Mouse (Mus musculus) hindbrain, postnatal 0 days (tissue): ENCODE results near the gene Gm11027. TPM values are rescaled to one million over a fixed set of nuclear protein-coding genes. Genes with fewer than 3 reads are reported as not detected.

Experiments
- ATAC-seq: fragments of 200-750 bp; cut with Nextera tagmentation; 2 replicates; pipeline ENCODE4 v1.8.0; 2017; ENCODE audit warnings: mild to moderate bottlenecking, moderate TSS enrichment, moderate library complexity
- DNase-seq: peaks from one replicate; pipeline ENCODE4 v3.0.0-alpha.2; 2015; ENCODE audit warnings: low spot score
- H3K27ac ChIP-seq: fragments of 300-500 bp; sonication (generic); 2 replicates; pipeline ENCODE4 v1.5.1; 2014; ENCODE audit warnings: mild to moderate bottlenecking
- H3K27me3 ChIP-seq: fragments of 300-500 bp; sonication (generic); 2 replicates; pipeline ENCODE4 v1.6.1; 2014; ENCODE audit warnings: low read length, mixed read lengths; ENCODE audit not compliant: insufficient read depth
- H3K36me3 ChIP-seq: fragments of 300-500 bp; sonication (generic); 2 replicates; pipeline ENCODE4 v1.6.1; 2014; ENCODE audit warnings: low read length, mixed read lengths; ENCODE audit not compliant: insufficient read depth
- H3K4me1 ChIP-seq: fragments of 300-500 bp; sonication (generic); 2 replicates; pipeline ENCODE4 v1.6.1; 2014; ENCODE audit warnings: antibody characterized with exemption, low read length, mixed read lengths; ENCODE audit not compliant: insufficient read depth
- H3K4me2 ChIP-seq: fragments of 300-500 bp; sonication (generic); 2 replicates; pipeline ENCODE4 v1.6.1; 2014; ENCODE audit warnings: low read depth, mild to moderate bottlenecking, low read length, moderate library complexity, mixed read lengths
- H3K4me3 ChIP-seq: fragments of 300-500 bp; sonication (generic); 2 replicates; pipeline ENCODE4 v1.5.1; 2014; ENCODE audit warnings: low read length
- H3K9ac ChIP-seq: fragments of 300-500 bp; sonication (generic); replicated peaks from 2 replicates; pipeline ENCODE4 v1.6.1; 2014; ENCODE audit warnings: mild to moderate bottlenecking, low read length, moderate library complexity, mixed read lengths
- H3K9me3 ChIP-seq: fragments of 300-500 bp; sonication (generic); 2 replicates; pipeline ENCODE4 v1.6.1; 2016; ENCODE audit warnings: low read length, mixed read lengths
- CTCF ChIP-seq: IDR thresholded peaks from 2 replicates; pipeline ENCODE4 v1.5.1; 2016; ENCODE audit warnings: antibody characterized with exemption, control low read depth, low read depth
- WGBS: fragments of 180-500 bp; shearing (Covaris S2); extraction: QIAGEN DNeasy Blood & Tissue Kit; methylation state at CpG from one replicate; pipeline ENCODE4 v1.1.7; 2014; 5-methylcytosine and 5-hydroxymethylcytosine counted together
- polyA plus RNA-seq: library from polyadenylated mRNA; unstranded; fragments of >200 nt; fragmentation: Nextera tagmentation; extraction: Ambion mirVana; gene quantifications from 2 replicates; pipeline ENCODE4 v1.2.1, GENCODE M21; 2015
- total RNA-seq: library from RNA; depleted of rRNA; stranded (reverse); fragments of >200 nt; gene quantifications from 2 replicates; pipeline ENCODE4 v1.2.3, GENCODE M21; 2014

Gene Gm11027
- total and polyA plus RNA-seq, 2 experiments from 2014 or later: not detected

- Histone ChIP-seq H3K27me3 (no peaks in the 10 kb centered on the region), H3K9ac (no peak overlapping the region), H3K4me2 (no peak overlapping the region), H3K9me3 (no peaks in the 10 kb centered on the region), H3K4me3 (no peak overlapping the region), H3K27ac (no peak overlapping the region), H3K36me3 (peaks cover 9% of the 10 kb centered on the region; the same call in 1 of the 2 replicates), H3K4me1 (no peaks in the 10 kb centered on the region)
- no peak for TF ChIP-seq CTCF
- DNase-seq (no peak), ATAC-seq (no peak)
These were observed 36.8 kb upstream of the Gm11027 start for GRCm38 (mm10) chr12:116238370-116238769.

GRCm38 (mm10) chr12:116238803-116239202 is 36.4 kb upstream of the Gm11027 start:
- H3K4me2 ChIP-seq: no peak overlapping the region
- TF ChIP-seq CTCF: no peak
- ATAC-seq: no peak
- H3K27me3 ChIP-seq: no peaks in the 10 kb centered on the region
- no peak overlapping the region for H3K27ac ChIP-seq
- peaks cover 9% of the 10 kb centered on the region; the same call in 1 of the 2 replicates for H3K36me3 ChIP-seq
- no peak overlapping the region for H3K9ac ChIP-seq
- H3K4me3 ChIP-seq: no peak overlapping the region
- WGBS: 70% methylated on average over 3 of the region's 3 CpGs
- DNase-seq: no peak
- H3K4me1 ChIP-seq: no peaks in the 10 kb centered on the region
- H3K9me3 ChIP-seq: no peaks in the 10 kb centered on the region

DNA sequence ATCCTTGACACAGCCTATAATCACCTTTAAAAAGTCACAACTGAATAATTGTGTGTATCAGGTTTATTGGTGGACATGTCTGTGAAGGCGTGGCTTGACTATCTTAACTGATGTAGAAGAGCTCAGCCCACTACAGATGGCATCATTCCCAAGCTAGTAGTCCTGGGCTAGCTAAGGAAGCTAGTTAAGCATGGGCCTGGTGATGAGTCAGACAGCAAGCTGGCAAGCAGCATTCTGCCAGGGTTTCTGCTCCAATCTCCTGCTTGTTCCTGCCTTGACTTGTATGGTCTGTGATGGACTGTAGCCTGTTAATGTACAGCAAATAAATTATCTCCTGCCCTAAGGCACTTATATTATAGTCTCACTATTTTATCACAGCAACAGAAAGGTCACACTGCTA is 30.6 kb upstream of the Gm11027 start:
- H3K27me3 ChIP-seq: no peaks in the 10 kb centered on the region
- WGBS: 81% methylated on average over 1 of the region's 1 CpGs
- TF ChIP-seq CTCF: no peak
- no peak overlapping the region for H3K4me2 ChIP-seq
- H3K36me3 ChIP-seq: peaks cover 28% of the 10 kb centered on the region
- DNase-seq (no peak), ATAC-seq (no peak)
- H3K9me3 ChIP-seq: no peaks in the 10 kb centered on the region
- H3K4me3 ChIP-seq: no peak overlapping the region
- H3K27ac ChIP-seq: no peak overlapping the region
- H3K9ac ChIP-seq: no peak overlapping the region
- H3K4me1 ChIP-seq: no peaks in the 10 kb centered on the region

DNA sequence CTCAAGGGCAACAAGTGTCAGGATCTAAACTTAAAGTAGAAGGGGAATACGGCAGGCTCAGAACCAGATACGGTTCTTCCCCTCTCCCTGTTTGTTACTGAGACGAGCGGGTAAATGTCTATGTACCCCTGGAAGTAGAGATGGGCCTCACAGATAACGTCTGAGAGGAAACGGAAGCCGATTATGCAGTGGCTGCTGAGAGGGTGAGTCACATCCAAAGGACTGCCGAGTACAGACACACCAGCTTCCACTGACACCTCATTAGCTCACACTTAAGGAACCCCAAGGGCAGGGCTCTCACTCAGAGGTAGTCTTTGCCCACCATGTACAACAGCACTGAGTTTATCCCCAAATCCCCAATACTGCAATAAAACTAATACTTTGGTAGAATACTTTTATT is 20.5 kb upstream of the Gm11027 start:
- H3K4me3 ChIP-seq: no peak overlapping the region
- DNase-seq (no peak), ATAC-seq (no peak)
- WGBS: 88% methylated on average over 8 of the region's 8 CpGs
- TF ChIP-seq CTCF: no peak
- H3K27ac ChIP-seq: no peak overlapping the region
- H3K4me2 ChIP-seq: no peak overlapping the region
- no peaks in the 10 kb centered on the region for H3K4me1 ChIP-seq
- H3K27me3 ChIP-seq: no peaks in the 10 kb centered on the region
- no peak overlapping the region for H3K9ac ChIP-seq
- H3K9me3 ChIP-seq: no peaks in the 10 kb centered on the region
- H3K36me3 ChIP-seq: peaks cover 9% of the 10 kb centered on the region; the same call in 1 of the 2 replicates

GRCm38 (mm10) chr12:116255636-116256035 is 19.6 kb upstream of the Gm11027 start:
- H3K9me3 ChIP-seq: no peaks in the 10 kb centered on the region
- no peak for DNase-seq
- H3K4me3 ChIP-seq: no peak overlapping the region
- no peak for ATAC-seq
- H3K4me1 ChIP-seq: no peaks in the 10 kb centered on the region
- WGBS: 93% methylated on average over 11 of the region's 11 CpGs
- TF ChIP-seq CTCF: no peak
- H3K27ac ChIP-seq: no peak overlapping the region
- H3K4me2 ChIP-seq: no peak overlapping the region
- no peak overlapping the region for H3K9ac ChIP-seq
- H3K27me3 ChIP-seq: no peaks in the 10 kb centered on the region
- peaks cover 9% of the 10 kb centered on the region; the same call in 1 of the 2 replicates for H3K36me3 ChIP-seq

- no peak for ATAC-seq
- no peak for DNase-seq
- H3K4me1 ChIP-seq: no peaks in the 10 kb centered on the region
- 86% methylated on average over 2 of the region's 2 CpGs for WGBS
- H3K4me3 ChIP-seq: no peak overlapping the region
- H3K9ac ChIP-seq: no peak overlapping the region
- no peak overlapping the region for H3K4me2 ChIP-seq
- no peaks in the 10 kb centered on the region for H3K9me3 ChIP-seq
- TF ChIP-seq CTCF: no peak
- H3K27ac ChIP-seq: no peak overlapping the region
- no peaks in the 10 kb centered on the region for H3K27me3 ChIP-seq
- H3K36me3 ChIP-seq: peaks cover 9% of the 10 kb centered on the region; the same call in 1 of the 2 replicates
These were observed 16.9 kb upstream of the Gm11027 start for GRCm38 (mm10) chr12:116258321-116258720.

- H3K9me3 ChIP-seq: no peaks in the 10 kb centered on the region
- TF ChIP-seq CTCF: no peak
- DNase-seq (peak; percentile 94), ATAC-seq (peak; percentile 98)
- peak within 1 kb of the TSS; percentile 58 for H3K9ac ChIP-seq
- H3K4me2 ChIP-seq: peak within 1 kb of the TSS; percentile 72
- H3K4me1 ChIP-seq: no peaks in the 10 kb centered on the region
- H3K27ac ChIP-seq: peak within 1 kb of the TSS; percentile 32; the same call in 1 of the 2 replicates
- no peaks in the 10 kb centered on the region for H3K27me3 ChIP-seq
- 3% methylated on average over 47 of the region's 47 CpGs for WGBS
- H3K4me3 ChIP-seq: peak within 1 kb of the TSS; percentile 65
- H3K36me3 ChIP-seq: no peaks in the 10 kb centered on the region
These were observed 12.4 kb upstream of the Gm11027 start, which contains the start of gene Wdr60 for GRCm38 (mm10) chr12:116262555-116263341. Gene Wdr60 (minus strand): TSS chr12:116263022.
